Mouse (Mus musculus) E14TG2a.4 (cell line): ENCODE results near the gene Ei24.

Experiments
- CTCF ChIP-seq: conservative IDR thresholded peaks from 2 replicates; pipeline ENCODE4 v1.5.1; 2014; ENCODE audit warnings: low read length
- NANOG ChIP-seq: IDR thresholded peaks from 2 replicates; pipeline ENCODE4 v1.6.1; 2014; ENCODE audit warnings: borderline replicate concordance, low read length, mixed read lengths
- POU5F1 ChIP-seq: IDR thresholded peaks from 2 replicates; pipeline ENCODE4 v1.6.1; 2014; ENCODE audit warnings: low read length, borderline replicate concordance

DNA sequence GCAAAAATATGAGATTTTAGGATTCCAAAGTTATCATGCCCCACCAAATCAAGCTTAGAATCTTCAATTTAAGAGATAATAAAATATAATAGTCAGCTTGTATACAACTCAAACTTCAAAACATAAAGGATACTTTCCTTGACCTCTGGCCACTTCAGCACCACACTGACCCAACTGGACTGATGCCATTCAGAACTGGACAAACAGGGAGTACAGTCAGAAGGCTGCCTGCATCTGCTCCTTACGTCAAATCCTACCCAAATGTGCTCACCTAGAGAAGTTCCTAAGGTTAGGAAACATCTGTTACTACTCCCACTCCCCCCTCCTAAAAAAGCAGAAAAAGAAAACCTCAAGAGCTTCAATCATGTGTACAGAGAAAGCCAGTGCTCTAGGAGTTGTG, 1.6 kb downstream of the Ei24 start:
- TF ChIP-seq CTCF (no peak), NANOG (no peak), POU5F1 (no peak)
